Mouse (Mus musculus) heart, embryonic 11.5 days (tissue): ENCODE data around the gene Proser3. TPM values are rescaled to one million over a fixed set of nuclear protein-coding genes. Genes with fewer than 3 reads are reported as not detected.
"Not testable (repeated sequence)": the region's sequence is repeated elsewhere in the genome, so short reads cannot be mapped to it uniquely, and the experiment has no call there.

Experiments used
- ATAC-seq: fragments of 200-750 bp; cut with Nextera tagmentation; replicated peaks from 2 replicates; pipeline ENCODE4 v1.8.0; 2017; ENCODE audit warnings: moderate library complexity; ENCODE audit not compliant: insufficient number of reproducible peaks, low FRiP score, low TSS enrichment
- H3K27ac ChIP-seq: fragments of 300-500 bp; sonication (generic); 2 replicates; pipeline ENCODE4 v1.5.1; 2014; ENCODE audit warnings: mild to moderate bottlenecking, low read depth, low read length
- H3K27me3 ChIP-seq: fragments of 300-500 bp; sonication (generic); 2 replicates; pipeline ENCODE4 v1.6.1; 2014; ENCODE audit warnings: mild to moderate bottlenecking, low read length, mixed read lengths; ENCODE audit not compliant: control insufficient read depth, insufficient read depth
- H3K36me3 ChIP-seq: fragments of 300-500 bp; sonication (generic); 2 replicates; pipeline ENCODE4 v1.6.1; 2014; ENCODE audit warnings: mild to moderate bottlenecking, low read length, moderate library complexity, mixed read lengths; ENCODE audit not compliant: control insufficient read depth, insufficient read depth
- H3K4me1 ChIP-seq: fragments of 300-500 bp; sonication (generic); 2 replicates; pipeline ENCODE4 v1.6.1; 2014; ENCODE audit warnings: low read length; ENCODE audit not compliant: control insufficient read depth, insufficient read depth
- H3K4me2 ChIP-seq: fragments of 300-500 bp; sonication (generic); 2 replicates; pipeline ENCODE4 v1.6.1; 2014; ENCODE audit warnings: mild to moderate bottlenecking, moderate library complexity
- H3K4me3 ChIP-seq: fragments of 300-500 bp; sonication (generic); 2 replicates; pipeline ENCODE4 v1.5.1; 2014; ENCODE audit warnings: low read depth, low read length
- H3K9ac ChIP-seq: fragments of 300-500 bp; sonication (generic); 2 replicates; pipeline ENCODE4 v1.6.1; 2014; ENCODE audit warnings: mild to moderate bottlenecking, low read depth, low read length, moderate library complexity
- H3K9me3 ChIP-seq: fragments of 300-500 bp; sonication (generic); replicated peaks from 2 replicates; pipeline ENCODE4 v1.6.1; 2016; ENCODE audit warnings: low read length; ENCODE audit not compliant: control insufficient read depth
- WGBS: fragments of 180-500 bp; shearing (Covaris S2); extraction: QIAGEN DNeasy Blood & Tissue Kit; methylation state at CpG from one replicate; pipeline ENCODE4 v1.1.7; 2014; ENCODE audit not compliant: insufficient replicate concordance; 5-methylcytosine and 5-hydroxymethylcytosine counted together
- polyA plus RNA-seq: library from polyadenylated mRNA; unstranded; fragments of >200 nt; fragmentation: Nextera tagmentation; extraction: Ambion mirVana; gene quantifications from 2 replicates; pipeline ENCODE4 v1.2.1, GENCODE M21; 2014

Proser3 gene
- polyA plus RNA-seq, 1 experiment from 2014 or later = 12.7 TPM

GRCm38 (mm10) chr7:30522871-30523270 is 29.2 kb downstream of the Proser3 start:
- no peak for ATAC-seq
- Histone ChIP-seq H3K9ac (no peak overlapping the region), H3K36me3 (peaks cover 9% of the 10 kb centered on the region), H3K4me1 (peaks cover 11% of the 10 kb centered on the region), H3K4me3 (no peak overlapping the region), H3K4me2 (no peak overlapping the region), H3K9me3 (no peaks in the 10 kb centered on the region), H3K27ac (no peak overlapping the region), H3K27me3 (0 out of 2 replicates have a peak, but pooled peaks cover 2% of the 10 kb centered on the region)
- 75% methylated on average over 10 of the region's 10 CpGs for WGBS

GRCm38 (mm10) chr7:30520856-30521255 is 31.2 kb downstream of the Proser3 start:
- 0 out of 2 replicates have a peak, but pooled peaks cover 2% of the 10 kb centered on the region for H3K27me3 ChIP-seq

DNA sequence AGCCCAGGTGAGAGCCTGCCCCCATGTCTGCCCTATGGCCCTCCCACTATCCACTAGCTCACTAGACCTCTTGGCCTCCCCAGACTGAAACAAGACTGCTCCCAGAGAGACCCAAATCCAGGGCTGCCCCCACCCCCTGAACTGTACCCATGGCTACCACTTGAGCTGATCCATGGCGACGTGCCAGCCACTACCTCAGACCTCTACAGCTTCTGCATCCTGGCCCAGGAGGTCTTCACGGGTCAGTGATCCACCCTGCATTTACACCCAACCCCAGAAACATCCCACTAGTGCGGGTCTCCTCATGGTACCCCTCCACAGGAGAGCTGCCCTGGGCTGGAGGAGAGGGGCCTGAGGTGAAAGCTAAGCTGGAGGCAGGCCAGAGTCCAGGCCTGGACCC is 31.7 kb downstream of the Proser3 start:
- Histone ChIP-seq H3K27me3 (0 out of 2 replicates have a peak, but pooled peaks cover 7% of the 10 kb centered on the region), H3K27ac (no peak overlapping the region), H3K4me2 (no peak overlapping the region), H3K36me3 (peaks cover 5% of the 10 kb centered on the region; the same call in 1 of the 2 replicates), H3K4me3 (no peak overlapping the region), H3K9me3 (no peaks in the 10 kb centered on the region), H3K9ac (no peak overlapping the region), H3K4me1 (no peaks in the 10 kb centered on the region)
- 68% methylated on average over 4 of the region's 4 CpGs for WGBS
- ATAC-seq = no peak

More at GRCm38 (mm10) chr7:30520856-30521255, 31.2 kb downstream of the Proser3 start:
- Histone ChIP-seq H3K4me3 (no peak overlapping the region), H3K4me2 (no peak overlapping the region), H3K36me3 (peaks cover 5% of the 10 kb centered on the region; the same call in 1 of the 2 replicates), H3K4me1 (peaks cover 2% of the 10 kb centered on the region; the same call in 1 of the 2 replicates), H3K9ac (no peak overlapping the region), H3K9me3 (no peaks in the 10 kb centered on the region), H3K27ac (no peak overlapping the region)
- 74% methylated on average over 5 of the region's 5 CpGs for WGBS
- ATAC-seq = no peak

DNA sequence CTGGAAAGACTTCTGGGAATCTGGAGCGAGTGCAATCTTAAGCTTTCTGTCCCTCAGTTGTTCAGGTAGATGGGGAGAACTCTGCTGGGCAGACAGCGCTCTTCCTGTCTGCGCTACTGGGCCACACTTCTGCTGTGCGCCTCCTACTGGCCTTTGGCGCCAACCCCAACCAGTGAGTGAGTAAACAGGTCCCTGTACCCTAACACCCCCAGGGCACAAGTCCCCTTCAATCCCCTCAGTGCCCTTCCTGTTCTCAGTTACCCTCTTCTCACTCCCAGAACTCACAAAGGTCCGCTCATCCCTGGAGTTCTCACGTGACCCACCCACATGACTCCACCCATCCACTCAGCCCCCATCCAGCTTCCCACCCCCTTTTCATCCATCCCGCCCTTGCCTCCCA is 33.8 kb downstream of the Proser3 start:
- no peaks in the 10 kb centered on the region for H3K9me3 ChIP-seq
- no peak for ATAC-seq
- WGBS = 32% methylated on average over 8 of the region's 8 CpGs
- H3K27me3 ChIP-seq = 0 out of 2 replicates have a peak, but pooled peaks cover 7% of the 10 kb centered on the region
- H3K4me2 ChIP-seq = no peak overlapping the region
- peaks cover 1% of the 10 kb centered on the region; the same call in 1 of the 2 replicates for H3K36me3 ChIP-seq
- no peak overlapping the region for H3K9ac ChIP-seq
- H3K27ac ChIP-seq = no peak overlapping the region
- H3K4me3 ChIP-seq = no peak overlapping the region
- H3K4me1 ChIP-seq = no peaks in the 10 kb centered on the region

DNA sequence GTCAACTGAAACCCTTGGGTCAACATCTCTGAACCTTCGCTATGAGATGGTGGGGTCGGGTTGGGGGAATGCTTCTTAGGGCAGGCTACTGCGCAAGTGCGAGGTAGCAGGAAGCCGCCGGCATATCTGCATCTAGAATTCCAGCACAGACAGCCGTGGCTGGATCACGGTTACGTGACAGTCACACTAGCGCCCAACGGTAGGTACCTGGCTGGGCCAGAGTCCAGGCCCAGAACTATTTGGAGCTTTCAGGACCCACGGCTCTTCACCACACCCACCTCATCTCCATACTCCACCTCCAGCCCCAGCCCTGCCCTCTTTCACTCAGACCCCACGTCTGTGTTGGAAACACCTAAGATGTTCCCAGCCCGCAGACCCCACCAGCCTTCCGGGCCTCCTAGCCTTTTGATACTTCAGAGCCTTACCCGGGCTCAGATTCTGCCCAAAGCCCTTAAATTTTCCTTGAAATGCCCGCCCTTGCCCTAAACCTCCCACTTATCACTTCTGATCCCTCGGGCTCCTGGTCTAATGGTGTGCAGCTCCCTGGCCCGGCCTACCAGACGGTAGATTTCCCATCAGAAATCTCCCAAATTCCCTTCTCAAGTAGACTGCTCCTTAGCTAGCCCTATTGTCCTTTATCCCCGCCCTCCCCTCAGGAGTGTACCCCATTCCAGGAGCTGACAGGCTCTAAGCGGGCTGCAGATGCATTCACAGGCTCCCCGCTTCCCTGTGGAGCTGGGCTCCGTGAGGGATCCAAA is 36.9 kb downstream of the Proser3 start:
- 45% methylated on average over 24 of the region's 24 CpGs for WGBS
- H3K9me3 ChIP-seq = no peaks in the 10 kb centered on the region
- H3K27me3 ChIP-seq = 0 out of 2 replicates have a peak, but pooled peaks cover 7% of the 10 kb centered on the region
- no peak overlapping the region for H3K4me3 ChIP-seq
- no peaks in the 10 kb centered on the region for H3K4me1 ChIP-seq
- 0 out of 2 replicates have a peak overlapping the region, but pooled peaks have one; percentile 20 for H3K4me2 ChIP-seq
- H3K9ac ChIP-seq = no peak overlapping the region
- ATAC-seq = no peak
- H3K36me3 ChIP-seq = no peaks in the 10 kb centered on the region
- H3K27ac ChIP-seq = no peak overlapping the region

GRCm38 (mm10) chr7:30508061-30508460 is 44.0 kb downstream of the Proser3 start:
- Histone ChIP-seq H3K27me3 (peaks cover 4% of the 10 kb centered on the region; the same call in 1 of the 2 replicates), H3K27ac (no peak overlapping the region), H3K9me3 (no peaks in the 10 kb centered on the region), H3K4me3 (no peak overlapping the region), H3K4me2 (no peak overlapping the region), H3K36me3 (no peaks in the 10 kb centered on the region), H3K9ac (no peak overlapping the region), H3K4me1 (no peaks in the 10 kb centered on the region)
- ATAC-seq = no peak
- 55% methylated on average over 4 of the region's 4 CpGs for WGBS

DNA sequence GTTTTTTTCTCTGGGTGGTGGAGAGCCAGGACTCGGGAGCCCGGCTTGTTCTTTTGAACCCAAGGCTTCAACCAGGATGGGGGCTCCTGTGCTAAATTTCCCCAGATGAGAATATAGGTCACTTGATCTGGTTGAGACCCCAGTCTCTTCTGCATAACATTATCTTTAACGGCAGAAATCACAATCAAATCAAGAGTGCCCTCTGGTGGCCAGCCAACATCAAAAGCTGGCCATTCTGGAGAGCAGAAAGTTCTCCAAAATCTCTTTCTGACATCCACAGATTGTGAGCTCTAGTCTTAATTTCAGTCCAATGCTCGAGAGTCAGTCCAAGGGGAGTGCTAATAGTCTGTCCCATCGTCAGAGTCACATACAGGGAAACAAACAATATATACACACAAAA is 50.9 kb downstream of the Proser3 start:
- not testable (repeated sequence) for H3K4me2 ChIP-seq, H3K4me1 ChIP-seq, ATAC-seq, H3K9ac ChIP-seq, H3K9me3 ChIP-seq, H3K4me3 ChIP-seq, H3K27ac ChIP-seq, H3K27me3 ChIP-seq, H3K36me3 ChIP-seq
- WGBS = 77% methylated on average over 5 of the region's 5 CpGs

GRCm38 (mm10) chr7:30495506-30496042 is 56.5 kb downstream of the Proser3 start:
- H3K4me1 ChIP-seq, H3K4me2 ChIP-seq, H3K4me3 ChIP-seq, H3K36me3 ChIP-seq, H3K27me3 ChIP-seq, H3K9ac ChIP-seq, H3K27ac ChIP-seq, ATAC-seq, H3K9me3 ChIP-seq: not testable (repeated sequence)
- WGBS = 49% methylated on average over 5 of the region's 5 CpGs
